Mouse (Mus musculus) urinary bladder, postnatal 25 days (tissue): ENCODE results near the gene Lst1.

Experiments used
- DNase-seq: peaks from one replicate; pipeline ENCODE4 v3.0.0; 2022; ENCODE audit warnings: low spot score

The Lst1 gene

DNA sequence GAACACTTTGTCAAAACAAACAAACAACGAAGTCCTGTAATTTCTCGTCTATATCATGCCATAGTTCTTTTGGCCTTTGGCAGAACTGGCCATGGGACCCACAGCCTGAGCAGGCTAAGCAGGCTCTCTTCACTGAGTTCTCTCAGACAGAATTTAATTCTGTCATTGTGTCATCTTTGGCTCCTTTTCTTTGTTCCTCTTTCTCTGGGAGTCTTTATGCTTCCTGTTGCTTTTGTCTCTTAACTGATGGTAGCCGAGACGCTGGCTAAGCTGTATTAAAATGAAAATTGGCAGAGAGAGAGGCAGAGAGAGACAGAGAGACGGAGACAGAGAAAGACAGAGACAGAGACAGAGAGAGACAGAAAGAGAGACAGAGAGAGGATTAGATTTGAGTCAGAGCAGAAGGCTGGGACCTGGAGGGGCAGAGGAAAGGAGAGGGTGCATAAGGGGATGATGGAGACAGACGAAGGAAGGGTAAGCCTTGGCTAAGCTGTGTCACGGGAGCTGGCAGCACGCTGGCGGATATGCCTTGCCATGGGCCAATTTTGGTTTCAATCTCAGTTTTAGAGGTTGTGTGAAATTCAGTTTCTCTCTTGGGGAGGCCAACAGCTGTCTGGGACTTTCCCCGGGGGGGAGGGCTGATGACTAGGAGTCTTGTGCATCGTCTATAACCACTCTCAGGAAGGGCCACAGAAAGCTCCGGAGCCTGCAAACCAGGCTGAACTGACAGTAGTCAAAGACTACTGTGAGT lies 21.7 kb upstream of the Lst1 start:
- no peak for DNase-seq

GRCm38 (mm10) chr17:35205380-35205769 lies 17.1 kb upstream of the Lst1 start:
- DNase-seq, result no peak

DNA sequence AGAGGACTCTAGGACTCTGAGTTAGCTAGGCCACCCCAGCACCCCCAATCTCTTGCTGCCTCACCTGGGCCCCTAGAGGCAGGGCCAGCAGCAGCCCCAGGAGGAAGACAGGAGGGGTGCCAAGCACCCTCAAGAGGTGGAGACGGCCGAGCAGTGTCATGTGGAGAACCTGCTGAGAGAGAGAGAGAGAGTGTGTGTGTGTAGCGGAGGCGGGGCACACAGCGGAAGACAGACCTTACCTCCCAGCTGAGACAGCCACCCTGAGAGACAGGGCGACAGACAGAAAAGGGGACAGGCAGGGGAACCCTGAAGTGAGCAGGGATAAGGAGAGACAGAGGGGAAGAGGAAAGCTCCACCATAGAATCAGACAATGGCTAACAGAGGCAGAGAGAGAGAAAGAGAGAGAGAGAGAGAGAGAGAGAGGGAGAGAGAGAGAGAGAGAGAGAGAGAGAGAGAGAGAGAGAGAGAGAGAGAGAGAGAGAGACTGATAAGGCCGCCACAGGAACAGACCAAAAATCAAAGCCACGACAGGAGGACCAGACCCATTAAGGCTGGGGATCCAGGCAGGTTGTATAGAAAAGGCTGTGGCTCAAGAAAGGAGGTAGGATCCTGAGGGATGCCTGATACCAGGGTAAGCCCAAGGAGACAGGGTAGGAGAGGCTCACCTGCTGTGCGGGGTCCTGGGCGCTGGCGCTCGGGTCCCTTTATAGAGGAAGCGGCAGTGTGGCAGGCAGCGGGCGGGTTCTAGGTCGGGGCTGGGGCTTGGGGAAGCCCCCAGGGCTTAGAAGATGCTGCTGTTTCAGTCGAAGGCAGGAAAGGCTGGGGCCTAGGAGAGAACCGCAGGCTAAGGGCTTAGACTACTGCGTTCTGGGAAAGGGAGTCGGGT lies 16.5 kb upstream of the Lst1 start, which contains the start of gene Lta:
Gene Lta (minus strand): TSS at position 858 of the 886 bp plus-strand sequence.
- DNase-seq, result no peak

GRCm38 (mm10) chr17:35202442-35202841 lies 14.2 kb upstream of the Lst1 start:
- no peak for DNase-seq

GRCm38 (mm10) chr17:35201787-35202186 lies 13.5 kb upstream of the Lst1 start, which contains the start of gene Tnf:
TSS of gene Tnf (minus strand) at chr17:35202007.
- DNase-seq, result no peak

GRCm38 (mm10) chr17:35201128-35201527 lies 12.9 kb upstream of the Lst1 start:
- no peak for DNase-seq

- no peak for DNase-seq
Measured at GRCm38 (mm10) chr17:35200398-35200797, 12.2 kb upstream of the Lst1 start.

GRCm38 (mm10) chr17:35198946-35199345 lies 10.7 kb upstream of the Lst1 start:
- no peak for DNase-seq

DNA sequence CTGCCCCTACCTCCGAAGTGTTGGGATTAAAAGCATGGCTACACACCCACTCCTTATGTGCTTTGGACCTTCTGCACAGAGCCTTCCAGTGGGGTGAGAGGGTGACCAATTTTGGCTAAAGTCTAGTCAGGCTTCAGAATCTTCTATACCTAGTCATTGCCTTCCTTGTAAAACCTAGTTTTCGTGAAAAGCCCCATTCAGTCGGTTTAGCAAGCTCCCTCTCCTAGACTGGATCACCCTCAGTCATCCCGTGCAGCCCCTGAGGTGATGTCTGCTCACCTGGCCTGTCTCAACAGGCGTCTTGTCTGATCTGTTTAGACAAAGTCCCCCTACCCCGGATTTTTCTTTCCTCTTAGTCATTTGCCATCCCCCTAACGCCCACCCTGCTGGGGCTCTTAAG lies 9.8 kb upstream of the Lst1 start:
- no peak for DNase-seq

GRCm38 (mm10) chr17:35197126-35197525 lies 8.9 kb upstream of the Lst1 start:
- no peak for DNase-seq

- DNase-seq, result no peak
Measured at GRCm38 (mm10) chr17:35196321-35196641, 8.0 kb upstream of the Lst1 start.

DNA sequence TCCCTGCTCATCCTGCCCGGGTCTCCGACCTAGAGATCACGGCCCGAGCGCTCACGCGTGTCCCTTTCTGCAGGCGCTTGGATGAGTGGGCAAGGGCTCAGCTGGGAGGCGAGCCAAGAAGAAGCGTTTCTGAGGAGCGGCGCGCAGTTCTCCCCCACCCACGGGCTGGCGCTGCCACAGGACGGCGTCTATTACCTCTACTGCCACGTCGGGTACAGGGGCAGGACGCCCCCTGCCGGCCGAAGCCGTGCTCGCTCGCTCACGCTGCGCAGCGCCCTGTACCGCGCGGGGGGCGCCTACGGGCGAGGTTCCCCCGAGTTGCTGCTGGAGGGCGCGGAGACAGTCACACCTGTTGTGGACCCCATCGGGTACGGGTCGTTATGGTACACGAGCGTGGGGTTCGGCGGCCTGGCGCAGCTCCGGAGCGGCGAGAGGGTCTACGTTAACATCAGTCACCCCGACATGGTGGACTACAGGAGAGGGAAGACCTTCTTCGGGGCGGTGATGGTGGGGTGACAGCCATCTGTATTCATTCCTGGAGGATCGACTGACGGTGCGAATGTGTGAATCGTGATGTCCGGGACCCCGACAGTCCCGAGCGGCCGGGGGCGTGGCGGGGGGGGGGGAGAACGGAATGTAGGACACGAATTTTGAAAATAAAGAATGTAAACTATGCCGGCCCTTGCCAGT lies 7.5 kb upstream of the Lst1 start:
- DNase-seq, result peak; percentile 74

GRCm38 (mm10) chr17:35194844-35195630 lies 6.8 kb upstream of the Lst1 start:
- no peak for DNase-seq

- no peak for DNase-seq
Measured at GRCm38 (mm10) chr17:35193881-35194843, 5.9 kb upstream of the Lst1 start, which contains the start of gene Ltb. TSS of gene Ltb (plus strand) at chr17:35194439.

DNA sequence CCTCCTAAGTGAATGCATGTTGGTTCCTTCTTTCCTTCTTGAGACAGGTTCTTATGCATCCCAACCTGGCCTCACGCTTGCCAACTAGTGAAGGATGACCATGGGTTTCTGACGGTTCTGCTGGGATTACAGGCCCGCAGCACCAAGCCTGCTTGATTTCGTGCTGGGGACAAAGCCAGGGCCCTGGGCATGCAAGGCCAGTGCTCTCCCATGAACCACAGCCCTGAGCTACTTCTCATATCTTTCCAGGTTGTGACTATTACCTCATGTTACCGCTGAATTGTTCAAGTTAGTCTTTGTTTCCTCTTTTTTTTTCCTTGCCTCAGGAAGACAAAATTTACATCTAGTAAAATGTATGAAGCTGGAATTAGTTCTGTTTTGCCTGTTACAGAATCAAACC lies 4.7 kb upstream of the Lst1 start:
- DNase-seq, result no peak

- DNase-seq, result no peak
Measured at GRCm38 (mm10) chr17:35191723-35192122, 3.5 kb upstream of the Lst1 start.

GRCm38 (mm10) chr17:35190096-35190495 lies 1.9 kb upstream of the Lst1 start:
- no peak for DNase-seq

- DNase-seq, result no peak
Measured at GRCm38 (mm10) chr17:35189186-35189585, 947 bp upstream of the Lst1 start.

DNA sequence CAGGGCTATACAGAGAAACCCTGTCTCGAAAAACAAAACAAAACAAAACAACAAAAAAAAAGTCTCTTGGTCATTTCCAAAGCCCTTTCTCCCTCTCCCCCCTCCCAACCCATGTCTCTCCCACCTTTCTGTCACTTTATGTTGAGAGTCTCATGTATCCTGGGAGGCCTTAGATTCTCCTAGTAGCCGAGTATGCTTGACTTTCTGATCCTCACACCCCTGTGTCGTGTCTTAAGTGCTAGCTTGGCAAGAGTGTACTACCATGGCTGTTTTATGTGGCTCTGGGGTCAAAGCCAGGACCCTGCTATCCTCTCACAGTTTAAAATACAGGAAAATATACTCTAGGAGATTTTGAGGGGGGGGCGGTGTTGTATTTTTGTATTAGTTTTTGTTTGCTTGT lies 894 bp downstream of the Lst1 start:
- DNase-seq, result no peak

- no peak for DNase-seq
Measured at GRCm38 (mm10) chr17:35186681-35187080, 1.6 kb downstream of the Lst1 start.
